Mouse (Mus musculus): ENCODE data around the gene Bsnd.

GRCm38 (mm10) chr4:106480545-106480944, 11.5 kb downstream of the Bsnd start:
- TF ChIP-seq CTCF (conservative IDR thresholded peaks at IDR 0.05; ENCODE audit: insufficient read depth, insufficient read length, low read depth, low read length), result no peak
- TF ChIP-seq POLR2A (IDR thresholded peaks at IDR 0.05; ENCODE audit: low read depth, low read length), result no peak
